Mouse (Mus musculus): ENCODE measurements around the gene Oaz1. TPM values are rescaled to one million over a fixed set of nuclear protein-coding genes. Genes with fewer than 3 reads are reported as not detected.
"Not testable (repeated sequence)": the region's sequence is repeated elsewhere in the genome, so short reads cannot be mapped to it uniquely, and the experiment has no call there.

The Oaz1 gene
- total RNA-seq, 2 experiments from 2014 or later: 893 to 962 TPM

GRCm38 (mm10) chr10:80799070-80799566 is 27.3 kb upstream of the Oaz1 start:
- intact Hi-C loops (cut with DNase I): no loop called here
- DNase-seq: no peak

GRCm38 (mm10) chr10:80802204-80802912 is 24.1 kb upstream of the Oaz1 start:
- intact Hi-C loops (cut with DNase I): no loop called here
- DNase-seq: no peak

- intact Hi-C loops (cut with DNase I): no loop called here
Measured at GRCm38 (mm10) chr10:80802996-80803395, 23.5 kb upstream of the Oaz1 start.

GRCm38 (mm10) chr10:80804340-80804739 is 22.1 kb upstream of the Oaz1 start:
- intact Hi-C loops (cut with DNase I): no loop called here
- no peak for DNase-seq

More at GRCm38 (mm10) chr10:80802996-80803395, 23.5 kb upstream of the Oaz1 start:
- DNase-seq: no peak

GRCm38 (mm10) chr10:80804916-80805315 is 21.5 kb upstream of the Oaz1 start, which contains the start of gene Amh:
TSS of gene Amh (plus strand) at chr10:80805243.
- no peak for DNase-seq
- intact Hi-C loops (cut with DNase I): no loop called here

GRCm38 (mm10) chr10:80805322-80805721 is 21.1 kb upstream of the Oaz1 start:
- no peak for DNase-seq
- intact Hi-C loops (cut with DNase I): no loop called here

GRCm38 (mm10) chr10:80805925-80806324 is 20.5 kb upstream of the Oaz1 start:
- intact Hi-C loops (cut with DNase I): no loop called here
- DNase-seq: peak; percentile 70 to 87

- DNase-seq: no peak
- intact Hi-C loops (cut with DNase I): no loop called here
Measured at GRCm38 (mm10) chr10:80806341-80807056, 20.0 kb upstream of the Oaz1 start.

GRCm38 (mm10) chr10:80807057-80807627 is 19.3 kb upstream of the Oaz1 start:
- intact Hi-C loops (cut with DNase I): no loop called here
- peak; percentile 73 to 76 for DNase-seq

GRCm38 (mm10) chr10:80808099-80808984 is 18.1 kb upstream of the Oaz1 start:
- no peak for DNase-seq
- intact Hi-C loops (cut with DNase I): no loop called here

GRCm38 (mm10) chr10:80808985-80809632 is 17.3 kb upstream of the Oaz1 start:
- DNase-seq: no peak
- intact Hi-C loops (cut with DNase I): no loop called here

GRCm38 (mm10) chr10:80810084-80810483 is 16.4 kb upstream of the Oaz1 start:
- intact Hi-C loops (cut with DNase I): no loop called here
- DNase-seq: peak in 1 of 2 experiments; percentile 7

- intact Hi-C loops (cut with DNase I): no loop called here
Measured at GRCm38 (mm10) chr10:80812391-80813041, 13.9 kb upstream of the Oaz1 start.

GRCm38 (mm10) chr10:80813366-80813765 is 13.1 kb upstream of the Oaz1 start, which contains the start of gene Jsrp1:
TSS of gene Jsrp1 (minus strand) at chr10:80813498.
- no peak for DNase-seq
- intact Hi-C loops (cut with DNase I): no loop called here

More at GRCm38 (mm10) chr10:80812391-80813041, 13.9 kb upstream of the Oaz1 start:
- DNase-seq: no peak

GRCm38 (mm10) chr10:80814800-80815199 is 11.7 kb upstream of the Oaz1 start:
- intact Hi-C loops (cut with DNase I): no loop called here
- no peak for DNase-seq

- intact Hi-C loops (cut with DNase I); DNase-seq: not testable (repeated sequence)
Measured at GRCm38 (mm10) chr10:80816303-80816702, 10.2 kb upstream of the Oaz1 start.

- intact Hi-C loops (cut with DNase I): no loop called here
- DNase-seq: no peak
Measured at GRCm38 (mm10) chr10:80817164-80817563, 9.3 kb upstream of the Oaz1 start.

GRCm38 (mm10) chr10:80817955-80818354 is 8.5 kb upstream of the Oaz1 start:
- intact Hi-C loops (cut with DNase I); DNase-seq: not testable (repeated sequence)
